Mouse (Mus musculus) liver, embryonic 12.5 days (tissue): ENCODE results near the gene Psmg3. TPM values are rescaled to one million over a fixed set of nuclear protein-coding genes. Genes with fewer than 3 reads are reported as not detected.
A peak's percentile ranks its signal among the peaks of the same experiment; 100 is the strongest.

Source experiments
- ATAC-seq: fragments of 200-750 bp; cut with Nextera tagmentation; 2 replicates; pipeline ENCODE4 v1.8.0; 2017; ENCODE audit warnings: moderate number of reproducible peaks, mild to moderate bottlenecking, moderate library complexity
- H3K27ac ChIP-seq: fragments of 300-500 bp; sonication (generic); 2 replicates; pipeline ENCODE4 v1.5.1; 2016; ENCODE audit warnings: mild to moderate bottlenecking
- H3K27me3 ChIP-seq: fragments of 300-500 bp; sonication (generic); replicated peaks from 2 replicates; pipeline ENCODE4 v1.6.1; 2016; ENCODE audit warnings: mild to moderate bottlenecking, moderate library complexity
- H3K36me3 ChIP-seq: fragments of 300-500 bp; sonication (generic); 2 replicates; pipeline ENCODE4 v1.6.1; 2016; ENCODE audit warnings: mild to moderate bottlenecking, moderate library complexity
- H3K4me1 ChIP-seq: fragments of 300-500 bp; sonication (generic); 2 replicates; pipeline ENCODE4 v1.6.1; 2016
- H3K4me2 ChIP-seq: fragments of 300-500 bp; sonication (generic); 2 replicates; pipeline ENCODE4 v1.6.1; 2016; ENCODE audit warnings: mild to moderate bottlenecking, moderate library complexity
- H3K4me3 ChIP-seq: fragments of 300-500 bp; sonication (generic); 2 replicates; pipeline ENCODE4 v1.5.1; 2016; ENCODE audit warnings: mild to moderate bottlenecking, moderate library complexity
- H3K9ac ChIP-seq: fragments of 300-500 bp; sonication (generic); 2 replicates; pipeline ENCODE4 v1.6.1; 2016; ENCODE audit warnings: mild to moderate bottlenecking, moderate library complexity
- H3K9me3 ChIP-seq: fragments of 300-500 bp; sonication (generic); replicated peaks from 2 replicates; pipeline ENCODE4 v1.6.1; 2016; ENCODE audit warnings: mild to moderate bottlenecking, moderate library complexity
- WGBS: fragments of 180-500 bp; shearing (Covaris S2); methylation state at CpG from one replicate; pipeline ENCODE4 v1.1.7; 2016; ENCODE audit not compliant: insufficient replicate concordance; 5-methylcytosine and 5-hydroxymethylcytosine counted together
- polyA plus RNA-seq: library from polyadenylated mRNA; unstranded; fragments of >200 nt; fragmentation: Nextera tagmentation; extraction: Ambion mirVana; gene quantifications from 2 replicates; pipeline ENCODE4 v1.2.1, GENCODE M21; 2016

Psmg3 gene
- polyA plus RNA-seq, 1 experiment from 2014 or later, result 80.9 TPM

DNA sequence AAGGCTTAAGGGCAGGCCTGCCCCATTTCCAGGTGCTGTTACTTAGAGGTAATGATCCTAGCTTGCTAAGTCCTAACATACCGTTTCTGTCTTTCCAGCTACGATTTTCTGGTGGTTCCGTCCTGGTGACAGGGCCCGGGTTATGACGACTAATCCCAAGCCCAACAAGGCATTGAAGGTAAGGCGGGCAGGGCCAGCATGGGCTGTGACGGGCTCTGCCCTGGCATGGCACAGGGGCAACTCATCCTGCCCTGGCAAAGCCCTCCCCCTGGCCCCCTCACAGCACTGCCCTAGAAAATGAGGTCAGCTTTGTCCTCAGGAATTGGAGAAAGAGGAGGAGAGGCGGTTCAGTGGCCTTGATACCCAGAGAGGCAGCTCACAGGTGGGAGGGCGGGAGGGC, 27.6 kb downstream of the Psmg3 start:
- Histone ChIP-seq H3K4me1 (peaks cover 85% of the 10 kb centered on the region), H3K27me3 (no peaks in the 10 kb centered on the region), H3K36me3 (peaks cover 88% of the 10 kb centered on the region), H3K4me2 (no peak overlapping the region), H3K4me3 (no peak overlapping the region), H3K27ac (peak overlapping the region; percentile 43), H3K9me3 (no peaks in the 10 kb centered on the region), H3K9ac (no peak overlapping the region)
- no peak for ATAC-seq
- WGBS, result 96% methylated on average over 9 of the region's 9 CpGs

DNA sequence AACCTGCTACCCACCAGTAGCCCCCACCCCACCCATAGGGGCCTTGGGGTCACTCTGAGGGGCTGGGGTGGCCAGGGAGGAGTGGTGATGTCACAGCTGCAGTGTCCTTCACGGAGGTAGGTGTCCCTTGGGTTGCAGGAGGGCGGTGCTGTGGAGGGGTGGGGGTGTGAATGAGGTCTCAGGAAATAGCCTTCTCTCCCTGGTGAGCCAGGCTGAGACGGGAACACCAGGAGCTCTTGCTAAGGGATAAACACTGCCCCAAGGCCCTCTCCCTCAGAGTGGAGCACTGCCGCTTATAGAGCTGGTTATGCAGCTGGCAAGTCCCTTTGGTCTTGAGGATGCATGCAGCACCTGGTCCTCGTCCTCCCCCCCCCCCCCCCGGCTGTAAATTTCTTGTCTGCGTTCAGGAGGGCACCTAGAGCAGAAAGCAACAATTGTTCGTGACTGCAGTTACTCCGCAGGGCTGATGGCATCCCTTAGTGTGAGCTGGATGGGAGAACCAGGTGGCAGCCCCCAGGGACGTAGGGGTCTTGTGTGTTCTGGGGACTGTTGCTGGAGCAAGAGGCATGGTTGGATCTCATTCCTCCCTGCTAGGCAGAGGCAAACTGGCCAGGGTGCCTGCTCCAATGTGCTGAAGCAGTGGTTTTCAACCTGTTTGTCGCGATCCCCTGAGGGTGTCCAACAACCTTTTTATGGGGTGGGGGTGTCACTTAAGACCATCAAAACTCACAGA, 28.4 kb downstream of the Psmg3 start:
- Histone ChIP-seq H3K9ac (no peak overlapping the region), H3K4me2 (0 out of 2 replicates have a peak overlapping the region, but pooled peaks have one; percentile 17), H3K36me3 (peaks cover 88% of the 10 kb centered on the region), H3K27me3 (no peaks in the 10 kb centered on the region), H3K9me3 (no peaks in the 10 kb centered on the region), H3K4me3 (no peak overlapping the region), H3K27ac (peak overlapping the region; percentile 7; the same call in 1 of the 2 replicates), H3K4me1 (peaks cover 85% of the 10 kb centered on the region)
- 72% methylated on average over 12 of the region's 12 CpGs for WGBS
- no peak for ATAC-seq

DNA sequence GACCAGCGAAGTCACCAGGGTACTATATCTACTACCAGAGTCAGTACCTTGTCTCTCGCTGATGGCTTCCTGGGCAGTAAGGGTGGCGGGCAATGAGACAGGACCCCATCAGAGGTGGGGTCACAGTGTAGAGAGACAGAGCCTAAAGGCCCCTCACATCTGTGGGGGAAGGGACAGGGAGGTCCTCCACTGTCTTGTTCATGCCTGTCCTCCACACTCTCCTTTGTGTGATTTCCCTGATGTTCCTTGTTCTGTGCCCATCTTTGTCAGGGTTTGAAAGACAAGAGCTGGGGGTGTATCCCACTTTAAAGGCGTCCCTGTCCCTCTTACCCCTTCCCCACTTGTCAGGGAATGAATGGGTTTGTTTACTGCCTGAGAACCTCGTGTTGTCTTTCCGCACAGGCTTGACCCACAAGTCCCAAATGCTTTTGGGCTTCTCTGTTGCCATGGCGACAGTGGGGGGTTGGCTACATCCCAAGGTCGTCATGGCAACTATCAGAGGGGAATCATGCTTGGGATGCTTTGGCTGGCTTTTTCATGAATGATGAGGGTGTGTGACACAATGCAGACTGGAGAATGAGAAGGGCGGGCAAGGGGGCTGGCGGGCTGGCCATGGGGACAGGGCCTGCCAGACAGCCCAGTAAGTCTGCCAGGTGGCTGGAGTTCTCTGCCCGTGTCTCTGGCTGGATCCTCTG, 29.1 kb downstream of the Psmg3 start:
- Histone ChIP-seq H3K27me3 (no peaks in the 10 kb centered on the region), H3K27ac (peak overlapping the region; percentile 97), H3K4me2 (peak overlapping the region; percentile 80; the same call in 1 of the 2 replicates), H3K4me3 (no peak overlapping the region), H3K9me3 (no peaks in the 10 kb centered on the region), H3K4me1 (peaks cover 85% of the 10 kb centered on the region), H3K36me3 (peaks cover 85% of the 10 kb centered on the region), H3K9ac (no peak overlapping the region)
- WGBS, result 62% methylated on average over 11 of the region's 11 CpGs
- no peak for ATAC-seq

DNA sequence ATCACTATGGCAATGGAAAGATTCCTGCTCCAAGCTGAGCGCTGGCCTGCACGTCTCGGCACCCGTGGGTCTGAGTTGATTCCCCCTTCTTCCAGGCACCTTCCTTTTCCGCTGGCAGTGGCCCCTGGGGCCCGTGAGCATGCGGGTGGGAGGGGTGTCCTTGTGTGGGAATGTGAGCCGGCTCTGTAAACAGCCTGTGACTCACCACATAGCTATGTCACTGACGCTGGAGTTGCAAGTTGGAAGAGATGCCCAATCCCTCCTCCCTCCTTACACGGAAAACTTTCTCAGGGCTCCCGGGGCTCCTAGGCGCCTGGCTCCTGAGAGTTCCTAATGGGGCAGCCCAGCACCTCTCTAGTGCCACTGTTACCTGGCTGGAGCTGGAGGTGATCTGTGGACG, 29.8 kb downstream of the Psmg3 start:
- Histone ChIP-seq H3K4me3 (no peak overlapping the region), H3K27ac (peak overlapping the region; percentile 97), H3K4me2 (peak overlapping the region; percentile 80), H3K27me3 (no peaks in the 10 kb centered on the region), H3K9me3 (no peaks in the 10 kb centered on the region), H3K9ac (peak overlapping the region; percentile 42; the same call in 1 of the 2 replicates), H3K4me1 (peaks cover 85% of the 10 kb centered on the region), H3K36me3 (peaks cover 78% of the 10 kb centered on the region)
- WGBS, result 47% methylated on average over 13 of the region's 13 CpGs
- no peak for ATAC-seq

DNA sequence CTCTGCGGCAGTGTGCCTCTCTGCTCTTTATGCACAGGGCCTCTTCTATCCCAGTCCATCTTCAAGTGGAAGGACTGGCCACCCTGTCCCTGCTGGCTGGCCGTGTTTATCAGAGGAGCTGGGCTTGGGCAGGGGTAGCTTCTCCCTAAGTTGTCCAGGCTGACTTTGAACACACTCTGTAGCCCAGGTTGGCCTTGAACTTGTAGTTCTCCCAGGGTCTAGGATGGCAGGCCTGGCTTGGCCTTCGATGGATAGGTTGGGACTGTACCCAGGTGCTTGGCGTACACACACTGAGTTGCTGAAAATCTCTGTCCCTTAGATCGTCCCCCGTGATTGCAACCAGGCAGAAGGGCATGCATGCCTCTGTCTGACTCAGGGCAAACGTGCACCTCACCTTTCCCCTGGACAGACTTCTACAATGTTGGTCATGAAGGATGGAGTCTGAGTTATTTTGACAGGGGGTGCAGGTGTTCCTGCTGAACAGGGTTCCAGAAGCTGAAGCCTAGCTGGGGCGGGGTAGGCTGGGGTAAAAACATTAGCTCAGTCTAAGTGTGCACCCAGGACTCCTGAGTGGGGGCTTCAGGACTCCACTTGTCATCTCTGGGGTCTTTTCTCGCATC, 30.6 kb downstream of the Psmg3 start:
- Histone ChIP-seq H3K4me2 (peak overlapping the region; percentile 80), H3K4me3 (no peak overlapping the region), H3K9ac (peak overlapping the region; percentile 99), H3K27me3 (no peaks in the 10 kb centered on the region), H3K4me1 (peaks cover 80% of the 10 kb centered on the region), H3K27ac (peak overlapping the region; percentile 97), H3K36me3 (peaks cover 70% of the 10 kb centered on the region), H3K9me3 (no peaks in the 10 kb centered on the region)
- 78% methylated on average over 9 of the region's 9 CpGs for WGBS
- no peak for ATAC-seq

DNA sequence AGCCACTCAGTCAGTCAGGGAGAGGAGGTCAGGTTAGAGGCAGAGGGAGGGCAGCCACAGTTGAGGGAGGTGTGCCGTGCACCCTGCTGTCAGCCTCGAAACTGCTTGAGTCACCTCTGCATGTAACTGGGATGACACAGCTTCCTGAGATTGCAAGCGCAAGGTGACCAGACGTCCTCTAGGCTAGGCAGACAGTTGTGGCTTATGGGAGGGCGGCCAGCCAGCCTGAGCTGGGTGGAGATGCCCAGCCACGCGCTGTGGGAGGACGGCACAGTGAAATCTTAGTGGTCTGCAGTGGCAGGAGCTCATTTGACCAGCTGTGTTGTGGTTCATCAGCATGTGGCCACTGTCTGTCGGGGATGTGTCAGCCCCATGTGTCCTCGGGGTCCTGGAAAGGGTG, 31.7 kb downstream of the Psmg3 start:
- H3K27ac ChIP-seq, result peak overlapping the region; percentile 97
- peak overlapping the region; percentile 97 for H3K4me3 ChIP-seq
- H3K4me1 ChIP-seq, result peaks cover 87% of the 10 kb centered on the region
- WGBS, result 37% methylated on average over 10 of the region's 10 CpGs
- ATAC-seq, result peak; percentile 61
- H3K27me3 ChIP-seq, result no peaks in the 10 kb centered on the region
- peaks cover 59% of the 10 kb centered on the region for H3K36me3 ChIP-seq
- no peaks in the 10 kb centered on the region for H3K9me3 ChIP-seq
- H3K4me2 ChIP-seq, result peak overlapping the region; percentile 80
- H3K9ac ChIP-seq, result peak overlapping the region; percentile 99

DNA sequence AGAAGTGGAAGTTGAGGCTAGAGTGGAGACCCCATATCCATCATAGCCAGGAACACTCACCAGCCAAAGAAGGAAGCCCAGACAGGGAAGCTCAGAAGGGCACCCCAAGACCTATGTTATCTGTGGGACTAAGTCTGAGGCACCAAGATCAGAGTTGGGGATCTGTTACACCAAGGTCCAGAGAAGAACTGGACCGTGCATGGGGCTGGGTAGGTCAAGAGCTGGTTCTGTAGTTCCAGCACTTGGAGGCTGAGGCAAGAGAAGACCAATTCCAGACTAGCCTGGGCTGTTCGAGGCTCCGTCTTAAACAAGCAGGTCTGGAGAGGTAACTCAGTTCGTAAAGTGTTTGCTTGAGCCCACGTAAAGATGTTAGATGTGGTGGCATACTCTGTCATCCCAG, 32.5 kb downstream of the Psmg3 start:
- Histone ChIP-seq H3K4me1 (peaks cover 91% of the 10 kb centered on the region), H3K4me3 (peak overlapping the region; percentile 97), H3K27me3 (no peaks in the 10 kb centered on the region), H3K9me3 (no peaks in the 10 kb centered on the region), H3K27ac (peak overlapping the region; percentile 97), H3K36me3 (peaks cover 51% of the 10 kb centered on the region), H3K4me2 (peak overlapping the region; percentile 80), H3K9ac (peak overlapping the region; percentile 99)
- WGBS, result 71% methylated on average over 5 of the region's 5 CpGs
- no peak for ATAC-seq

DNA sequence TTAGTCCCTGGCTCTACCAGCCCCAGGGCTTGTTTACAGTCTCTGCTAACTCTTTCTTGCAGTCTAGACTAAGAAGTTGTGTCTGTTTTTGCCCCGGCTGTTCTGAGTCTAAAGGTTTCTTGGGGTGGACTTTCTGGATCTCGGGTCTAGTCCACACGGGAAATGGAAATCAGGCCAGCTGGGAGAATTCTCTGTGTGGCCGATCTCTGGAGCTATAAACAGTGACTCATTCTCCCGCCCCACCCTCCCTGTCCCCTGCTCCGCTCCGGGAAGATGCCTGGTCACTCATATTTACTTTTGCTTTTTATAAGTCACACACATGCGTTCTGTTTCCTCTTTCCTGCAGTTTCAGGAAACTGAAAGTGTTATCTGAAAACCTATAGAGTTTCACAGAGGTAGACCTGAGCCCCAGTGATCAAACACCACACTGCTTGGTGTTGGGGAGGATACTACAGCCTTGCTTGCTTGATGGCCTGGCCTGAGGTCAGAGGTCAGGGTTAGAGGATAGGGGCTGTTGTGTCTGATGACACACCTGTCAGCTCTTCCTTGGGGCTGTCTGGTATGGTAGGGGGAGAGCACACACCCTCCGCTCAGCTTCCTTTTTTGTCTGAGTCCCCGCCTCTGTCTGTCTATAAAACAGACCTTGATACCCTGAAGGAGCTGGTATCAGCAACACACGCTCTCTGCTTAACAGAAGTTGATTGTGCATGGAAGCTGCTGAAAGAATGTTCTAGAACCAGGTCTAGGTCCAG, 33.2 kb downstream of the Psmg3 start:
- Histone ChIP-seq H3K4me3 (peak overlapping the region; percentile 97), H3K36me3 (peaks cover 44% of the 10 kb centered on the region), H3K27ac (peak overlapping the region; percentile 97), H3K9me3 (no peaks in the 10 kb centered on the region), H3K9ac (peak overlapping the region; percentile 99), H3K4me2 (peak overlapping the region; percentile 80), H3K4me1 (peaks cover 87% of the 10 kb centered on the region), H3K27me3 (no peaks in the 10 kb centered on the region)
- 8% methylated on average over 11 of the region's 11 CpGs for WGBS
- peak; percentile 36; the same call in 1 of the 2 replicates for ATAC-seq

DNA sequence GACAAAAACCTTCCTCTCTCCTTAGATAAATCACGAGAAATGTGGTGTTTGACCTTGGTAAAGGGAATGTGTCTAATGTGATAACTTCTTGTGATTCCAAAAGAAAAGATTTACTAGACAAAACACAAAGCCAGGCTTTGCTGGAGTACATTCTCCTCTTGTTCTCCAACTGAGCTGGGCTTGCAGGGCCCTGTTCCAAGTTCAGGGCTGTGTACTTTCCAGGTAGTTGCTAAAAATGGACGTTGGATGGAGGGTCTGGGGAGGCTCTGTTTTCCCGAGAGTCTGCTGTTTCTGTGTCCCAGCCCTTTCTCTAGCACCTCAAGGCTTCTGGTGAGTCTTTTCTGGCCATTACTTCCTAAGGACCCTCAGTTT, 33.7 kb downstream of the Psmg3 start:
- WGBS, result 10% methylated on average over 3 of the region's 3 CpGs
- H3K36me3 ChIP-seq, result peaks cover 39% of the 10 kb centered on the region
- no peaks in the 10 kb centered on the region for H3K27me3 ChIP-seq
- peaks cover 82% of the 10 kb centered on the region for H3K4me1 ChIP-seq
- peak overlapping the region; percentile 80 for H3K4me2 ChIP-seq
- no peaks in the 10 kb centered on the region for H3K9me3 ChIP-seq
- peak overlapping the region; percentile 97 for H3K4me3 ChIP-seq
- peak overlapping the region; percentile 99 for H3K9ac ChIP-seq
- peak overlapping the region; percentile 97 for H3K27ac ChIP-seq
- no peak for ATAC-seq

DNA sequence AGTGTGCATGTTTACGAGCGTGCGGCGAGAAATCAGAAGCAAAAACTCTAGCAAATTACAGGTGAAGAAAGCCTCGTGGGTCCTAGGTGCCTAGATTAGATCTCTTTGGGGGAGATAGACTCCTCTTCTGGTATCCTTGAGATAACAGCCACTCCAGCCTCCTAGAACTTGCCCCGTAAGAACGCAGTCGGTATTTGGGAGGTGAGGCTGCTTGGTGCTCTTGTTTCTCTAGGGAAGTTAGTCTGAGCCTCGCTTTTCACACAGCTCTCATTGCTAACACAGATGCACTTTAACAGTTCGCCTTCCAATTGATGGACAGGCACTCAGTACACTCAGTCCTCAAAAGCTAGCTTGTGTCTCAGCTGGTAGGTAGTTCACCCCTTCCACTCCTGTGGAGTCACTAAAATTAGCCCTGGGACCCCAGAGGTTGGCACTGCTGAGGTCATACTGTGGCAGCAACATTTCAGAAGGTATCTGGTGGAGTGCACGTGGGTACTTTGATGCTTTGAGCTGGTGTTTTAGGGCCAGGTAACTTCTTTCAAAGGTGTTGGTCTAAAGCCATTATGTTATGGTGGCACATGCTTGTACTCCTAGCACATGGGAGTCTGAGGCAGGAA, 34.4 kb downstream of the Psmg3 start:
- Histone ChIP-seq H3K27ac (peak overlapping the region; percentile 97), H3K9ac (peak overlapping the region; percentile 99), H3K36me3 (peaks cover 33% of the 10 kb centered on the region), H3K4me3 (peak overlapping the region; percentile 97), H3K27me3 (no peaks in the 10 kb centered on the region), H3K9me3 (no peaks in the 10 kb centered on the region), H3K4me2 (peak overlapping the region; percentile 80), H3K4me1 (peaks cover 75% of the 10 kb centered on the region)
- peak; percentile 1; the same call in 1 of the 2 replicates for ATAC-seq
- WGBS, result 7% methylated on average over 11 of the region's 11 CpGs
